Mouse (Mus musculus): ENCODE measurements around the gene Zfp334.

Gene Zfp334

GRCm38 (mm10) chr2:165387844-165388495, at the start of gene Zfp334:
Zfp334 (minus strand) TSS chr2:165388259.
- DNase-seq: peak; percentile 97

GRCm38 (mm10) chr2:165428694-165429093, 40.6 kb upstream of the Zfp334 start:
- DNase-seq: no peak

- no peak for DNase-seq
Measured at GRCm38 (mm10) chr2:165420195-165420594, 32.1 kb upstream of the Zfp334 start.

- DNase-seq: no peak
Measured at GRCm38 (mm10) chr2:165419670-165420111, 31.6 kb upstream of the Zfp334 start.

GRCm38 (mm10) chr2:165418577-165418976, 30.5 kb upstream of the Zfp334 start:
- no peak for DNase-seq

- no peak for DNase-seq
Measured at GRCm38 (mm10) chr2:165417291-165417690, 29.2 kb upstream of the Zfp334 start.

GRCm38 (mm10) chr2:165415795-165416194, 27.7 kb upstream of the Zfp334 start:
- no peak for DNase-seq

- no peak for DNase-seq
Measured at GRCm38 (mm10) chr2:165415141-165415721, 27.2 kb upstream of the Zfp334 start.

GRCm38 (mm10) chr2:165414321-165414720, 26.3 kb upstream of the Zfp334 start:
- DNase-seq: no peak

GRCm38 (mm10) chr2:165413884-165414283, 25.8 kb upstream of the Zfp334 start:
- DNase-seq: no peak

- DNase-seq: peak; percentile 78
Measured at GRCm38 (mm10) chr2:165407700-165408301, 19.7 kb upstream of the Zfp334 start.

GRCm38 (mm10) chr2:165405351-165405750, 17.3 kb upstream of the Zfp334 start:
- peak; percentile 37 for DNase-seq

GRCm38 (mm10) chr2:165404951-165405350, 16.9 kb upstream of the Zfp334 start:
- peak; percentile 38 for DNase-seq

- no peak for DNase-seq
Measured at GRCm38 (mm10) chr2:165398164-165398785, 10.2 kb upstream of the Zfp334 start.

- peak; percentile 57 for DNase-seq
Measured at GRCm38 (mm10) chr2:165397502-165398163, 9.6 kb upstream of the Zfp334 start.

- peak; percentile 15 for DNase-seq
Measured at GRCm38 (mm10) chr2:165396831-165397501, 8.9 kb upstream of the Zfp334 start.

GRCm38 (mm10) chr2:165392156-165392555, 4.1 kb upstream of the Zfp334 start:
- DNase-seq: no peak

GRCm38 (mm10) chr2:165391561-165391960, 3.5 kb upstream of the Zfp334 start:
- DNase-seq: peak; percentile 67

- DNase-seq: no peak
Measured at GRCm38 (mm10) chr2:165389299-165389952, 1.4 kb upstream of the Zfp334 start.

- no peak for DNase-seq
Measured at GRCm38 (mm10) chr2:165387370-165387769, 689 bp downstream of the Zfp334 start.

- no peak for DNase-seq
Measured at GRCm38 (mm10) chr2:165380050-165380449, 8.0 kb downstream of the Zfp334 start.

GRCm38 (mm10) chr2:165376001-165376400, 12.1 kb downstream of the Zfp334 start:
- DNase-seq: no peak

Data from lung, postnatal 36 days (tissue).